Mouse (Mus musculus) kidney, adult 2 months (tissue): ENCODE results near the gene Tldc1.

Experiments
- CTCF ChIP-seq: fragments of 200-500 bp; conservative IDR thresholded peaks from 2 replicates; pipeline ENCODE4 v1.5.1; 2011; ENCODE audit warnings: low read depth, mild to moderate bottlenecking, control low read depth, low read length, moderate library complexity, mixed read lengths; ENCODE audit not compliant: insufficient read depth, insufficient read length
- POLR2A ChIP-seq: fragments of 200-500 bp; IDR thresholded peaks from one replicate; pipeline ENCODE4 v1.6.1; 2011; ENCODE audit warnings: low read depth, low read length, control low read depth

- TF ChIP-seq POLR2A, result no peak
- no peak for TF ChIP-seq CTCF
Measured at GRCm38 (mm10) chr8:119724596-119724995, 53.6 kb downstream of the Tldc1 start.
